Mouse (Mus musculus) NIH3T3 (cell line): ENCODE measurements at regions not wholly inside any gene's neighbourhood (a gene's known extent, or its start where the extent isn't known, plus 50 kb on each side); places are given as distances from the start of the nearest gene placed in this dataset.

Experiments used
- DNase-seq: peaks from one replicate; pipeline ENCODE4 v3.0.0-alpha.2; 2012; ENCODE audit warnings: low read depth

GRCm38 (mm10) chr10:111882521-111882920 lies 89.9 kb upstream of the Krr1 start:
- DNase-seq, result no peak

- no peak for DNase-seq
Observed at GRCm38 (mm10) chr10:111884701-111885100, 87.8 kb upstream of the Krr1 start.

GRCm38 (mm10) chr10:111889111-111889510 lies 83.4 kb upstream of the Krr1 start:
- no peak for DNase-seq

- peak; percentile 88 for DNase-seq
Observed at GRCm38 (mm10) chr10:111893489-111893888, 79.0 kb upstream of the Krr1 start.

GRCm38 (mm10) chr10:111893941-111894340 lies 78.5 kb upstream of the Krr1 start:
- DNase-seq, result peak; percentile 60

- DNase-seq, result no peak
Observed at GRCm38 (mm10) chr10:111897361-111897760, 75.1 kb upstream of the Krr1 start.

GRCm38 (mm10) chr10:111900723-111901716 lies 71.4 kb upstream of the Krr1 start:
- no peak for DNase-seq

GRCm38 (mm10) chr10:111903956-111904355 lies 68.5 kb upstream of the Krr1 start:
- no peak for DNase-seq

- no peak for DNase-seq
Observed at GRCm38 (mm10) chr10:111907836-111908235, 64.6 kb upstream of the Krr1 start.

GRCm38 (mm10) chr10:111912561-111912960 lies 59.9 kb upstream of the Krr1 start:
- no peak for DNase-seq

GRCm38 (mm10) chr10:111913066-111913785 lies 59.2 kb upstream of the Krr1 start:
- DNase-seq, result no peak

GRCm38 (mm10) chr10:111914231-111914630 lies 58.2 kb upstream of the Krr1 start:
- DNase-seq, result no peak

- DNase-seq, result no peak
Observed at GRCm38 (mm10) chr10:111918071-111918507, 54.4 kb upstream of the Krr1 start.

- no peak for DNase-seq
Observed at GRCm38 (mm10) chr10:111919475-111919874, 53.0 kb upstream of the Krr1 start.

GRCm38 (mm10) chr10:111921492-111921891 lies 51.0 kb upstream of the Krr1 start:
- no peak for DNase-seq
